Mouse (Mus musculus) myocyte (in vitro differentiated cells): ENCODE results near the gene Fam69a. TPM values are rescaled to one million over a fixed set of nuclear protein-coding genes. Genes with fewer than 3 reads are reported as not detected.

Experiments
- H3K27me3 ChIP-seq: one replicate; pipeline ENCODE4 v1.6.1; 2011; ENCODE audit not compliant: control insufficient read depth, insufficient read depth, insufficient read length
- H3K36me3 ChIP-seq: one replicate; pipeline ENCODE4 v1.6.1; 2011; ENCODE audit not compliant: control insufficient read depth, insufficient read depth
- H3K4me2 ChIP-seq: one replicate; pipeline ENCODE4 v1.6.1; 2011; ENCODE audit warnings: low read depth, control low read depth
- H3K4me3 ChIP-seq: one replicate; pipeline ENCODE4 v1.5.1; 2011; ENCODE audit warnings: mild to moderate bottlenecking, control low read depth, moderate library complexity
- H3K79me2 ChIP-seq: one replicate; pipeline ENCODE4 v1.6.1; 2011; ENCODE audit not compliant: control insufficient read depth, insufficient read depth
- H3ac ChIP-seq: one replicate; pipeline ENCODE4 v1.6.1; 2011; ENCODE audit not compliant: control insufficient read depth, insufficient read length
- CEBPB ChIP-seq: IDR thresholded peaks from 2 replicates; pipeline ENCODE4 v1.6.1; 2011; ENCODE audit warnings: mild to moderate bottlenecking, moderate library complexity; ENCODE audit not compliant: poor library complexity, insufficient read depth, severe bottlenecking
- E2F4 ChIP-seq: IDR thresholded peaks from one replicate; pipeline ENCODE4 v1.6.1; 2011; ENCODE audit warnings: mild to moderate bottlenecking, control low read depth, moderate library complexity; ENCODE audit not compliant: insufficient read depth
- MAX ChIP-seq: IDR thresholded peaks from one replicate; pipeline ENCODE4 v1.6.1; 2011; ENCODE audit warnings: low read depth, mild to moderate bottlenecking, control low read depth
- MYOD1 ChIP-seq, 3 experiments: IDR thresholded peaks; one replicate each; pipeline ENCODE4 v1.6.1; 2011; ENCODE audit warnings: control low read depth in 2 of 3, low read depth in 2 of 3, mild to moderate bottlenecking in 2 of 3, moderate library complexity in 1 of 3; ENCODE audit not compliant: insufficient read length in 2 of 3, control insufficient read depth in 1 of 3
- MYOG ChIP-seq, 3 experiments: IDR thresholded peaks; one replicate each; pipeline ENCODE4 v1.6.1; 2011; ENCODE audit warnings: control low read depth in 2 of 3, low read depth in 2 of 3, mild to moderate bottlenecking in 2 of 3; ENCODE audit not compliant: insufficient read length in 2 of 3, control insufficient read depth in 1 of 3, insufficient read depth in 1 of 3
- POLR2A ChIP-seq: IDR thresholded peaks from one replicate; pipeline ENCODE4 v1.6.1; 2011; ENCODE audit warnings: low read depth, mild to moderate bottlenecking, control low read depth, moderate library complexity; ENCODE audit not compliant: insufficient read length
- POLR2AphosphoS2 ChIP-seq: IDR thresholded peaks from one replicate; pipeline ENCODE4 v1.6.1; 2011; ENCODE audit warnings: low read depth, control low read depth; ENCODE audit not compliant: insufficient read length
- REST ChIP-seq: IDR thresholded peaks from one replicate; pipeline ENCODE4 v1.6.1; 2011; ENCODE audit warnings: mild to moderate bottlenecking, control low read depth, moderate library complexity; ENCODE audit not compliant: insufficient read depth, insufficient read length
- SRF ChIP-seq: IDR thresholded peaks from one replicate; pipeline ENCODE4 v1.6.1; 2011; ENCODE audit warnings: low read depth; ENCODE audit not compliant: control insufficient read depth, insufficient read length
- TCF12 ChIP-seq: IDR thresholded peaks from one replicate; pipeline ENCODE4 v1.6.1; 2011; ENCODE audit warnings: mild to moderate bottlenecking, control low read depth; ENCODE audit not compliant: poor library complexity, insufficient read depth, severe bottlenecking
- TCF3 ChIP-seq: IDR thresholded peaks from one replicate; pipeline ENCODE4 v1.6.1; 2011; ENCODE audit warnings: low read depth, control low read depth; ENCODE audit not compliant: insufficient read length
- USF1 ChIP-seq: IDR thresholded peaks from one replicate; pipeline ENCODE4 v1.6.1; 2011; ENCODE audit warnings: low read depth, mild to moderate bottlenecking, control low read depth, moderate library complexity
- polyA plus RNA-seq: library from polyadenylated mRNA; unstranded; fragments of >200 nt; fragmentation: generic; extraction: Trizol; gene quantifications from one replicate; pipeline ENCODE4 v1.2.1, GENCODE M21; 2012; ENCODE audit warnings: missing spikeins

Fam69a gene
- polyA plus RNA-seq, 1 experiment, result 8.2 TPM

DNA sequence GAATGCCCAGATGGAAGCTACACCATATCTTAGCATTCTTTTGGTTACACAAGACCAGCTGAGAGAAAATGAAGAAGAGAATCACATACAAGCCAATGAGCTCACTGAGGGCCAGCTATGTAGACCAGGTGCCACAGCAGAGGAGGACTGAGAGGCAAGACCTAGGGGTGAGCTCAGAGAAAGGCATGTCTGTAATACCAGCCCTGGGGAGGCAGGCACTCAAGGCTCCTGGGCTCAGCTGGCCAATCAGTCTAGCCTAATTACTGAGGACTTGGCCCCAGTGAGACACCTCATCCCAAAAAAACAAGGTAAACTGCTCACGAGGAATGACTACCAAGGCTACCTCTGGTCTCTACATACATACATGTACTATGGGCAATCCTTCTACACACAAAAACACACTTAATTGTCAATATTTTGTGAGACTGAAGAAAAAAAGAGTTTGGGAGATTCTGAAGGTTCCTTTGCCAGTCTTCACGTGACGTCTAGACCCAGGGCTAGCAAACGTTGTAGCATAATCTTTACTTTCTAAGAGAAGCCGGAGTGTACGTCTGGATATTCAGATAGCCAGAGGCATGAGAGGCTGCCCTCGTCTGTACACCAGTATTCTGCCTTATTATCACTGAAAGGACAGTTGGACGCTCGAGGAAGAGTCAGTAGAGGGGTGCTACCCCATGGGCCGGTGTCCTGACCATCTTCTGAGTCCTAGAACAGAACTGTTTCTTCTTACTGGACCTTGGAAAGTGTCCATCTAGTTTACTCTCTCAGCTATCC, 51.9 kb downstream of the Fam69a start:
- Histone ChIP-seq H3K27me3 (no peaks in the 10 kb centered on the region), H3K79me2 (no peaks in the 10 kb centered on the region), H3K4me2 (no peak overlapping the region), H3K4me3 (no peak overlapping the region), H3K36me3 (no peaks in the 10 kb centered on the region), H3ac (no peak overlapping the region)
- no peak for TF ChIP-seq MYOG (IDR thresholded peaks at IDR 0.05; ENCODE audit: control insufficient read depth in 1 of 3, insufficient read depth in 1 of 3, insufficient read length in 2 of 3, low read depth in 2 of 3)
- TF ChIP-seq REST, result no peak
- TF ChIP-seq SRF, result no peak

DNA sequence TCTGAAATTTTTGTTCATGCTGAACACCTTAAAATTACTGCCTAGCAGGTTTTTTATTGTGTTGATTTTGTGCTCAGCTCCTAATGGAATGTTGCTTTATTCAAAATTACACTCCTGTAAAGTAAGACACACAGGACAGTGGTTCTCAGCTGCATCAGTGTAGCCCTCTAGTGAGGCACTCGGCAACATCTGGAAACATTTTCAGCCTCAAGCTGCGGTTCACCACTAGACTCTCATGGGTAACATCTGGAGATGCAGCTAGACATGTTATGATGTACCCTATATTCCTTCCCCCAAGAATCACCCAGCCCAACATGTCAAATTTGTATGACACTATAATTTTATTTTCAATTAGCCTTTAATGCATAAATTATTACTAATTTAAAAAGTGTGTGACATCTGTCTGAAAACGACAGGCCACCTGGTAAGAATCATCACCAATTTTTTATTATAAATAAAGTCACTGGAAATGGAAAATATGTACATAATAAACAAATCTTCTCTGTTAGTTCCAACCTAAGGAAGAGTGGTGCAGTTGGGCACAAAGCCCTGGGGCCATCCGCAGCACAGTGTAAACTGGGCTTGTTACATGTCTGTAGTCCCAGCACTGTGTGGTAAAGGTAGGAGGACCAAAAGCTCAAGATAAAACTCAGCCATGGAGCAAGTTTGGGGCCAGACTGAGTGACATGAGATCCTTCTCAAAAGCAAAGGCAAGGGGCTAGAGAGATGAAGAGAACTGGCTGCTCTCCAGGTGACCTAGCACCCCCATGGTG, 53.5 kb downstream of the Fam69a start:
- Histone ChIP-seq H3K4me2 (no peak overlapping the region), H3K79me2 (no peaks in the 10 kb centered on the region), H3ac (no peak overlapping the region), H3K27me3 (no peaks in the 10 kb centered on the region), H3K36me3 (no peaks in the 10 kb centered on the region), H3K4me3 (no peak overlapping the region)
- TF ChIP-seq MYOG (IDR thresholded peaks at IDR 0.05; ENCODE audit: control insufficient read depth in 1 of 3, insufficient read depth in 1 of 3, insufficient read length in 2 of 3, low read depth in 2 of 3) (no peak), TCF3 (no peak), MYOD1 (IDR thresholded peaks at IDR 0.05; ENCODE audit: control insufficient read depth in 1 of 3, insufficient read length in 2 of 3, low read depth in 2 of 3) (no peak), CEBPB (no peak), USF1 (no peak), E2F4 (no peak), POLR2A (no peak), POLR2AphosphoS2 (no peak), MAX (no peak), REST (no peak)

DNA sequence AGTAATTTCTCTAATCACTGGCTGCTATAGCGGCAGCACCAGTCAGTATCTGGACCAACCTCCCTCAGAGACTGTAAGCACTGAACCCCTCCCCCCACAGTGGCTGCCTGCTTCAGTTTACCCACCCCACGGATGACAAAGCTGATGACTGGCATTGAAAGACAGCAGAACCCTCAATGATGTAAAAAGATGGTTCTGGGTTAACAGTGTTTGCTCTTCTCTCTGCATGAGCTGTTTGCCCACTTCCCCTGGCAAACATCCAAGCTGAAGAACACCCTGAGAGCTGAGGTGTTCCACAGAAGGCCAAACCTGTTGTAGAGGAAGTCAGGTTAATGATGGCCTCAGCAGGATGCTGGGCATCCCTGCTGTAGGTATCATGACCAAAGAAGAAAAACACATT, 54.3 kb downstream of the Fam69a start:
- H3K4me2 ChIP-seq, result no peak overlapping the region
- H3K36me3 ChIP-seq, result no peaks in the 10 kb centered on the region
- H3K27me3 ChIP-seq, result no peaks in the 10 kb centered on the region
- no peak for TF ChIP-seq E2F4
- TF ChIP-seq SRF, result no peak
- TF ChIP-seq MYOG (IDR thresholded peaks at IDR 0.05; ENCODE audit: control insufficient read depth in 1 of 3, insufficient read depth in 1 of 3, insufficient read length in 2 of 3, low read depth in 2 of 3), result no peak
- no peak for TF ChIP-seq POLR2A
- TF ChIP-seq CEBPB, result no peak
- TF ChIP-seq POLR2AphosphoS2, result no peak
- TF ChIP-seq MYOD1 (IDR thresholded peaks at IDR 0.05; ENCODE audit: control insufficient read depth in 1 of 3, insufficient read length in 2 of 3, low read depth in 2 of 3), result no peak
- TF ChIP-seq REST, result no peak
- TF ChIP-seq TCF12, result no peak
- no peak for TF ChIP-seq MAX
- H3K79me2 ChIP-seq, result no peaks in the 10 kb centered on the region
- H3K4me3 ChIP-seq, result no peak overlapping the region
- no peak overlapping the region for H3ac ChIP-seq

DNA sequence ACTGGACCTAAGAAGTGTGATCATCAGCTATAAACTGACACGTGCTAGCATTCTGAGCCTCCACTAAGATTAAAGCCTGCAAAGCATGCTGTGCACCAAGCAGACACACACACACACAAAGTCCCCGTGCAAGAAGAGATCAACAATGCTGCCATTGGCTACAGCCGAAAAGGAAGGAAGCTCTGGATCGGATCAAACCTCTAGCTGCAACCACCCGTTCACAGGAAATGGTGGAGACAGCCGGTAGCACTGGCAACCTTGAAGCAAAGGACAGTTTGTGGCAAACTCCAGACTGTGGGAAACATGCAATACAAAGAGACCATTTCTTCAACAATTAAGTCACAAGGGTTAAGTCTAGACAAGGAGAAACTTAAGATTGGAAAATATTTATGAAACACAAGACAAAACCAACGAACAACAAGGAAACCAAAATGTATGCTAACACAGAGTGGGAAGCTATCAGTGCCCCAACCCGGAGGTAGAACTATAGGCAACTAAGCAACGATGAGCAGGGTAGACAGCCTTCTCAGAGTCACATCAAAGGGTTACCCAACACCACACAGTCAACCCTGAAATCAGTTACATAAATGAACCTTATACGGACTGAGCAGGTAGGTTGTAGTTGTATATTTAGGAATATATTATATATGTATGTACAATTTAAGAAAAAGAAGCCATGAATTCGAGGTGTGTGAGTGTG, 60.2 kb downstream of the Fam69a start:
- Histone ChIP-seq H3K27me3 (no peaks in the 10 kb centered on the region), H3ac (no peak overlapping the region), H3K4me3 (no peak overlapping the region), H3K4me2 (no peak overlapping the region), H3K36me3 (no peaks in the 10 kb centered on the region), H3K79me2 (no peaks in the 10 kb centered on the region)
- no peak for TF ChIP-seq SRF

DNA sequence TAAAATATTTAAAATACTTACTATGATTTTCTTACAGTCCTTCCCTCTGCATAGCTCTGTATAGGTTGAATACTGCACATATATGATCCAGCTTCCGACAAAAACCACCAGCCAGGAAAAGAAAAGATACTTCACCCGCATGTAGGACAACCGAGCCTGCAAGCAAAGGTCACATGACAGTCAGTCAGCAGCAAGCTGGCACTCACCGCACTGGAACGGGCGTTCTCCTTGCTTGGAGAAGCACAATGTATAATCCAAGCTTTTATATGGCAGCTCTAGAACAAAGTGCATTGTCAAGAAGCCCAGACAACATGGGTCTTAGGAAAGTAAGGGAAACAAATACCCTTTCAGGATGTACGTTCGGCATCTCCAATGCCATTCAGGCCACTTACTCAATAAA, 62.3 kb downstream of the Fam69a start:
- no peak overlapping the region for H3K4me2 ChIP-seq
- H3ac ChIP-seq, result no peak overlapping the region
- TF ChIP-seq MYOD1 (IDR thresholded peaks at IDR 0.05; ENCODE audit: control insufficient read depth in 1 of 3, insufficient read length in 2 of 3, low read depth in 2 of 3) (no peak), TCF3 (no peak), MAX (no peak), USF1 (no peak), POLR2A (no peak), CEBPB (no peak)
- no peaks in the 10 kb centered on the region for H3K27me3 ChIP-seq
- no peaks in the 10 kb centered on the region for H3K79me2 ChIP-seq
- H3K4me3 ChIP-seq, result no peak overlapping the region
- no peaks in the 10 kb centered on the region for H3K36me3 ChIP-seq
